In genomic region chr9:71680381-71680780, GRCm38 (mm10) we compare ENCODE assay signal across 27 mouse cellular contexts.
A peak's percentile ranks its signal among the peaks of the same experiment; 100 is the strongest.
DNase-seq lines count a peak whose midpoint lies in the region; ATAC-seq lines count a peak whose summit lies in the region.
"Had no signal": no experiment of that assay in that cellular context is flagged by ENCODE, and none has a peak within 500 bp of the region (broad histone marks: within the 10 kb centered on the region; RNA-seq: fewer than 3 reads in every experiment).

No protein-coding gene starts in this region.

- H3K4me1 ChIP-seq in heart, embryonic 10.5 days: peaks cover 65% of the 10 kb centered on the region
- H3K4me1 ChIP-seq: embryonic facial prominence, embryonic 12.5 days; hindbrain, embryonic 15.5 days; midbrain, embryonic 15.5 days had no signal

- H3K27ac ChIP-seq in heart, embryonic 10.5 days: 0 out of 2 replicates have a peak overlapping the region, but pooled peaks have one; percentile 16
- H3K27ac ChIP-seq: embryonic facial prominence, embryonic 12.5 days; hindbrain, embryonic 10.5 days; hindbrain, embryonic 15.5 days; layer of hippocampus, adult 2 months; lung, embryonic 15.5 days; midbrain, embryonic 10.5 days; midbrain, embryonic 15.5 days had no signal

- DNase-seq in cerebellum, postnatal 25 days: peak; percentile 18 to 45
- no peak for DNase-seq in heart, embryonic 10.5 days (ENCODE audit: low spot score)
- DNase-seq in heart, adult 11 months: no peak
- peak; percentile 43 to 60 for DNase-seq in right cerebral cortex, postnatal 10 days (ENCODE audit: low spot score in 2 of 2)
- DNase-seq in right cerebral cortex, postnatal 25 days: no peak
- DNase-seq in left cerebral cortex, postnatal 36 days (ENCODE audit: low spot score in 2 of 2): no peak
- DNase-seq: adrenal gland, postnatal 10 days; cerebellum, adult 11-12 months; cerebellum, postnatal 36 days; embryo, embryonic 11 days; heart, postnatal 14 days; kidney, adult 11 months; kidney, postnatal 14 days; layer of hippocampus, postnatal 36 days; right cerebral cortex, adult 18-20 months; thymus, adult 18-20 months; thymus, postnatal 36 days had no signal

- no peaks in the 10 kb centered on the region for H3K9me3 ChIP-seq in heart, embryonic 10.5 days
- H3K9me3 ChIP-seq: embryonic facial prominence, embryonic 12.5 days; hindbrain, embryonic 10.5 days; hindbrain, embryonic 15.5 days; lung, embryonic 15.5 days; midbrain, embryonic 10.5 days; midbrain, embryonic 15.5 days had no signal

- intact Hi-C loops in left cerebral cortex, postnatal 36 days (cut with DNase I): no loop called here

- no peaks in the 10 kb centered on the region; the same call in 1 of the 2 replicates for H3K27me3 ChIP-seq in heart, embryonic 10.5 days (ENCODE audit: insufficient read depth, poor library complexity, severe bottlenecking)
- H3K27me3 ChIP-seq: embryonic facial prominence, embryonic 12.5 days; hindbrain, embryonic 15.5 days; lung, embryonic 15.5 days; midbrain, embryonic 15.5 days; Patski had no signal

- peaks cover 30% of the 10 kb centered on the region; the same call in 1 of the 2 replicates for H3K36me3 ChIP-seq in heart, embryonic 10.5 days
- H3K36me3 ChIP-seq: embryonic facial prominence, embryonic 12.5 days; hindbrain, embryonic 10.5 days; hindbrain, embryonic 15.5 days; lung, embryonic 15.5 days; midbrain, embryonic 10.5 days; midbrain, embryonic 15.5 days had no signal

- ATAC-seq in cerebellum, adult (ENCODE audit: insufficient number of reproducible peaks, low FRiP score, low TSS enrichment): no peak
- ATAC-seq: inflammation-experienced regulatory T-cells, adult 6 months; midbrain, embryonic 15.5 days; Patski had no signal

- H3K4me3 ChIP-seq in heart, embryonic 10.5 days: no peak overlapping the region
- H3K4me3 ChIP-seq: embryonic facial prominence, embryonic 12.5 days; hindbrain, embryonic 10.5 days; hindbrain, embryonic 15.5 days; layer of hippocampus, adult 2 months; lung, embryonic 15.5 days; midbrain, embryonic 10.5 days; midbrain, embryonic 15.5 days had no signal

- 82% methylated on average over 9 of the region's 9 CpGs for WGBS in heart, embryonic 10.5 days

Comparison
In these comparisons a context has a peak if more than half of its experiments do, and no peak if none do; other contexts are left out.
1. DNase-seq: peak in cerebellum, postnatal 25 days (2 of 2) and right cerebral cortex, postnatal 10 days (2 of 2); none in heart, embryonic 10.5 days (single experiment), heart, adult 11 months (single experiment), right cerebral cortex, postnatal 25 days (single experiment) and left cerebral cortex, postnatal 36 days (0 of 2).